Mouse (Mus musculus) embryonic facial prominence, embryonic 15.5 days (tissue): ENCODE measurements around the gene Pla2g6. TPM values are rescaled to one million over a fixed set of nuclear protein-coding genes. Genes with fewer than 3 reads are reported as not detected.

ENCODE experiments used
- ATAC-seq: fragments of 200-750 bp; cut with Nextera tagmentation; 2 replicates; pipeline ENCODE4 v1.8.0; 2017; ENCODE audit warnings: low read depth, moderate TSS enrichment; ENCODE audit not compliant: insufficient number of reproducible peaks, low FRiP score, low TSS enrichment
- H3K27ac ChIP-seq: fragments of 300-500 bp; sonication (generic); replicated peaks from 2 replicates; pipeline ENCODE4 v1.5.1; 2015; ENCODE audit warnings: mild to moderate bottlenecking, inconsistent platforms
- H3K27me3 ChIP-seq: fragments of 300-500 bp; sonication (generic); 2 replicates; pipeline ENCODE4 v1.6.1; 2015; ENCODE audit warnings: inconsistent platforms
- H3K36me3 ChIP-seq: fragments of 300-500 bp; sonication (generic); 2 replicates; pipeline ENCODE4 v1.6.1; 2015; ENCODE audit warnings: mild to moderate bottlenecking, inconsistent platforms
- H3K4me1 ChIP-seq: fragments of 300-500 bp; sonication (generic); 2 replicates; pipeline ENCODE4 v1.6.1; 2015; ENCODE audit warnings: inconsistent platforms
- H3K4me2 ChIP-seq: fragments of 300-500 bp; sonication (generic); replicated peaks from 2 replicates; pipeline ENCODE4 v1.6.1; 2015; ENCODE audit warnings: mild to moderate bottlenecking, inconsistent platforms
- H3K4me3 ChIP-seq: fragments of 300-500 bp; sonication (generic); replicated peaks from 2 replicates; pipeline ENCODE4 v1.5.1; 2015; ENCODE audit warnings: mild to moderate bottlenecking, inconsistent platforms
- H3K9ac ChIP-seq: fragments of 300-500 bp; sonication (generic); 2 replicates; pipeline ENCODE4 v1.6.1; 2015; ENCODE audit warnings: inconsistent platforms
- H3K9me3 ChIP-seq: fragments of 300-500 bp; sonication (generic); replicated peaks from 2 replicates; pipeline ENCODE4 v1.6.1; 2016; ENCODE audit warnings: inconsistent platforms
- WGBS: fragments of 180-500 bp; shearing (Covaris S2); methylation state at CpG from one replicate; pipeline ENCODE4 v1.1.7; 2015; 5-methylcytosine and 5-hydroxymethylcytosine counted together
- polyA plus RNA-seq: library from polyadenylated mRNA; unstranded; fragments of >200 nt; fragmentation: Nextera tagmentation; extraction: Ambion mirVana; gene quantifications from 2 replicates; pipeline ENCODE4 v1.2.1, GENCODE M21; 2015

The Pla2g6 gene
- polyA plus RNA-seq, 1 experiment from 2014 or later: 17.0 TPM

DNA sequence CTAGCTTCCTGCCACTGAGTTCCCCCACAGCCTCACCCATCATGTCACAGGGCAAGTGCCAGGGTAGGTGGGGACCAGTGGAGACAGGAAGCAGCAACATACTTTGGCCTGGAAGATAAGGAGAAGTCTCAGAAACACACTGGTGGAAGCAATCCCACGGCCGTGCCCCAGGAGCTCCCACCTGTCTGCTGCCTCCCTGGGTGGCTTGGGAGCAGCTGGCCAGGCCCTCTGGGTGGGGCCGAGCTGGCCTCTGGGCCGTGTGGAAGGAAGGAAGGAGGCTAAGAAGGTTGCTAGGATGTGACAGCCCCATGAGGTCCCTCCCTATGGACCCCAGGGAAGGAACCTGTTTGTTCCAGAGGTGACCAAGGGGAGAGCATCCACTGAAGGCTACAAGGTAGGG, 32.8 kb upstream of the Pla2g6 start:
- no peak overlapping the region for H3K9ac ChIP-seq

GRCm38 (mm10) chr15:79360371-79360770, 32.2 kb upstream of the Pla2g6 start:
- no peak overlapping the region for H3K4me2 ChIP-seq
- ATAC-seq: no peak
- no peak overlapping the region for H3K9ac ChIP-seq
- H3K9me3 ChIP-seq: no peaks in the 10 kb centered on the region
- WGBS: 49% methylated on average over 7 of the region's 7 CpGs
- peaks cover 42% of the 10 kb centered on the region for H3K36me3 ChIP-seq
- H3K27ac ChIP-seq: no peak overlapping the region
- H3K4me3 ChIP-seq: no peak overlapping the region
- no peaks in the 10 kb centered on the region for H3K27me3 ChIP-seq
- peaks cover 51% of the 10 kb centered on the region for H3K4me1 ChIP-seq

More for the DNA sequence above, 32.8 kb upstream of the Pla2g6 start:
- ATAC-seq: no peak
- H3K4me1 ChIP-seq: peaks cover 47% of the 10 kb centered on the region
- WGBS: 58% methylated on average over 4 of the region's 4 CpGs
- no peaks in the 10 kb centered on the region for H3K9me3 ChIP-seq
- H3K27ac ChIP-seq: no peak overlapping the region; the same call in 1 of the 2 replicates
- H3K27me3 ChIP-seq: no peaks in the 10 kb centered on the region
- peaks cover 49% of the 10 kb centered on the region for H3K36me3 ChIP-seq
- H3K4me3 ChIP-seq: no peak overlapping the region
- no peak overlapping the region for H3K4me2 ChIP-seq

GRCm38 (mm10) chr15:79359954-79360353, 31.8 kb upstream of the Pla2g6 start:
- no peak overlapping the region for H3K4me2 ChIP-seq
- H3K27me3 ChIP-seq: no peaks in the 10 kb centered on the region
- H3K27ac ChIP-seq: no peak overlapping the region
- no peak overlapping the region for H3K9ac ChIP-seq
- no peak for ATAC-seq
- H3K4me3 ChIP-seq: no peak overlapping the region
- peaks cover 38% of the 10 kb centered on the region for H3K36me3 ChIP-seq
- peaks cover 51% of the 10 kb centered on the region for H3K4me1 ChIP-seq
- H3K9me3 ChIP-seq: no peaks in the 10 kb centered on the region
- 24% methylated on average over 6 of the region's 6 CpGs for WGBS

DNA sequence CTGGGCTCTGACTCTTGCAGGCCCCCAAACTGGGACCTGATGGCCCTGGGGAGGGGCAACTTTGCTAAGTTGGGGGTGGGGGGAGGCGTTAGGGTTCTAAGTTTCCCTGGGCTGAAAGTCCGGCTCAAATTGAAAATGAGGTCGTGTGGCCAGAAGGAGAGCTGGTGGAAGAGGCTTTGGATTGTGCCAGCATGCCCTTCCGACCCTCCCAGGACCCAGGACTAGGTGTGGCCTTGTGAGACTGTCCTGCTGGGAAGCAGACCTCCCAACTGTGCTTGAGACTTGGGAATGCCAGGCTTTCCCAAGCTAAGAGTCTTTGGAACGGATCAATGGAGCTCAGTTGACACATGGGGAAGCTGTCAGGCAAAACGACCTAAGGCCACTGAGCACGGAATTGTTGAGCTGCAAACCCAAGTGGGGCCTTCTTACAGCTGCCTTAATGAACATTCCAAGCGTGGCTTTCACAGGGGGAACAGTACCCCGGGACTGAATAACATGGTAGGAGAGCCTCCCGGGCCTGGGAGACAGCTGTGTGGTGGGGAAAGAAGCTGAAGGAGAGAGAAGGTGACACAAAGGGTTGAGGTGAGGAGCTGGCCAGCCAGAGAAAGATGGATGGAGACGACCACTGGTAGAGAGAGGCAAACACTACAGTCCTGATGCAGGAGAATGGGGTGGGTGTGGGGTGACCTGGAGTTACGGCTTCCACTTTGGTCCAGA, 29.9 kb upstream of the Pla2g6 start:
- H3K9me3 ChIP-seq: no peaks in the 10 kb centered on the region
- ATAC-seq: no peak
- H3K4me1 ChIP-seq: peaks cover 51% of the 10 kb centered on the region
- H3K9ac ChIP-seq: no peak overlapping the region
- WGBS: 31% methylated on average over 12 of the region's 12 CpGs
- peaks cover 20% of the 10 kb centered on the region for H3K36me3 ChIP-seq
- peak overlapping the region; percentile 50 for H3K4me3 ChIP-seq
- peak overlapping the region; percentile 100 for H3K4me2 ChIP-seq
- peak overlapping the region; percentile 72 for H3K27ac ChIP-seq
- H3K27me3 ChIP-seq: no peaks in the 10 kb centered on the region

DNA sequence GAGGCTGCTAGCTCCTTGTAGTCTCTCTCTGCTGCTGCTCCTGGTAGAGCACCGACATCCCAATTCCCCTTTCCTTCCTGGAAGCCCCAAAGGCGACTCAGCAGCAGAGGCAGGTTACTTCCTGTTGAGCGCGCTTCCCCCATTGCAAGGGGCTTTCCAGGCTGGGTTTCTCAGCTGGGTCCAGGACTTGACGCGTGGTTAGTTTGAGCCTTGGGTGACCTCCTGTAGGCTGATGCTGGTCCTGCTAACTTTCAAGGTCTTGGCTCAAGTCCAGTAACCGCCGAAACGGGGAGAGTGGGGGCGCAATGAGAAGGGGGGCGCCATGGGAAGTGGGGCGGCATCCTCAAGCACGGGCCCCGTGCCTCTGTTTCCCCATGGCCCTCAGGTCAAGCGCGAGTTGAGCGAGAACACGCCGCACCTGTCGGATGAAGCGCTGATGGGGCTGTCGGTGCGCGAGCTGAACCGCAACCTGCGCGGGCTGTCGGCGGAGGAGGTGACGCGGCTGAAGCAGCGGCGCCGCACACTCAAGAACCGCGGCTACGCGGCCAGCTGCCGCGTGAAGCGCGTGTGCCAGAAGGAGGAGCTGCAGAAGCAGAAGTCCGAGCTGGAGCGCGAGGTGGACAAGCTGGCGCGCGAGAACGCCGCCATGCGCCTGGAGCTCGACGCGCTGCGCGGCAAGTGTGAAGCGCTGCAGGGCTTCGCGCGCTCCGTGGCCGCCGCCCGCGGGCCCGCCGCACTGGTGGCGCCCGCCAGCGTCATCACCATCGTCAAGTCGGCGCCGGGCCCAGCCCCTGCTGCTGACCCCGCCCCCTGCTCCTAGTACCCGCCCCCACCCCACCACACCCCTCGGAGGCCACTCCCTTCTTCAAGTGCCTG, 29.1 kb upstream of the Pla2g6 start:
- peak; percentile 85 for ATAC-seq
- peak overlapping the region; percentile 72 for H3K27ac ChIP-seq
- peak overlapping the region; percentile 48 for H3K9ac ChIP-seq
- H3K4me1 ChIP-seq: peaks cover 53% of the 10 kb centered on the region
- peaks cover 12% of the 10 kb centered on the region for H3K36me3 ChIP-seq
- no peaks in the 10 kb centered on the region for H3K9me3 ChIP-seq
- WGBS: under 1% methylated on average over 76 of the region's 77 CpGs
- no peaks in the 10 kb centered on the region for H3K27me3 ChIP-seq
- peak overlapping the region; percentile 50 for H3K4me3 ChIP-seq
- H3K4me2 ChIP-seq: peak overlapping the region; percentile 100

- no peak for ATAC-seq
- H3K4me3 ChIP-seq: peak overlapping the region; percentile 50
- H3K27me3 ChIP-seq: no peaks in the 10 kb centered on the region
- 78% methylated on average over 8 of the region's 8 CpGs for WGBS
- H3K4me2 ChIP-seq: peak overlapping the region; percentile 100
- 0 out of 2 replicates have a peak, but pooled peaks cover 4% of the 10 kb centered on the region for H3K36me3 ChIP-seq
- H3K9me3 ChIP-seq: no peaks in the 10 kb centered on the region
- peaks cover 55% of the 10 kb centered on the region for H3K4me1 ChIP-seq
- H3K27ac ChIP-seq: no peak overlapping the region
- no peak overlapping the region for H3K9ac ChIP-seq
Observed at GRCm38 (mm10) chr15:79356481-79356880, 28.3 kb upstream of the Pla2g6 start.

DNA sequence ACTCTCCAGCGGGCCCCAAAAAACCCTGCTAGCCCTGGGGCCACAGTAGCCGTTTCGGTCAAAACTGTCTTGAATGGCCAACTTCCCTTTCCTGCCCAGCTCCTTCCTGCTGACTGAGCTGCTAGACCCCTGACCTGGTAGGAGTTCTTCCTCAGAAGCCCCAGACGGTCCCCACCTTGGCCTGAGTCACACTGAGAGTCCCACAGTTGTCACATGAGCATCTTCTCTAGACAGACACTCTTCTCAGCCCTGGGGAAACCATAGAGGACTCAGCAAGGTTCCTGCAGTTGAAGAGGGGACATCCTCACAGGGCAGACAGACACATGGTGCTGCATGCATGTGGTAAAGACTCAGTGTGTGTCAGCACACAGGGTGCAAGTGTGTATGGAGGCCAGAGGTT, 26.4 kb upstream of the Pla2g6 start:
- Histone ChIP-seq H3K9ac (no peak overlapping the region), H3K27ac (no peak overlapping the region), H3K4me1 (peaks cover 45% of the 10 kb centered on the region), H3K27me3 (no peaks in the 10 kb centered on the region), H3K4me3 (no peak overlapping the region), H3K36me3 (no peaks in the 10 kb centered on the region), H3K4me2 (no peak overlapping the region), H3K9me3 (no peaks in the 10 kb centered on the region)
- ATAC-seq: no peak
- 72% methylated on average over 4 of the region's 4 CpGs for WGBS

DNA sequence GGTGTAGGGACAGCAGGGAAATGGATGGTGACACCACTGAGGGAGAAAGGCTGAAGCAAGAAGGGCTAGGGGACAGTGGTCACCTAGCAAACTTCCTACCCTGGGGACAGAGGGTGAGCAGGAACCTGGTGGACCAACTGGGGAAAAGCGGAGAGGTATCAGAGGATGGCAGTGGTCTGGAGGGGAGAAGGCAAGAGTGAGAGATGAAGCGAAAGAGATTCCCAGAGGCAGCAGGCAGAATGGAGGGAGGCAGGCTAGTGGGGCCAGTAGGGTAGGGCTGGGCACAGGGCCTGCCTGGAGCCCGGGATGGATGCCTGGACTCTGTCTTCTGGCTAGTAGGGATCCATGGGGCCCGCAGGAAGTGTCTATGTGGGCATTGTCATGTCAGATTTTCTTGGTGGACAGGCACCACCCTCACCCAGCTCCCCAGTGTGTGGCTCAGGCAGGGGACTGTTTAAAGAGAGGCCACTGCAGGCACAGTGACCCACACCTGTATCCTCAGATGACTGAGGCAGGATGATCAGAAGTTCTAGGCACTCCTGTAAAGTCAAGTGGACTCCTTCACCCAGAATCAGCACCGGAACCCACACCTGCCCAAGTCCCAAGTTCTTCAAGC, 25.6 kb upstream of the Pla2g6 start:
- Histone ChIP-seq H3K4me3 (no peak overlapping the region), H3K9ac (no peak overlapping the region), H3K27me3 (no peaks in the 10 kb centered on the region), H3K4me1 (peaks cover 48% of the 10 kb centered on the region), H3K4me2 (no peak overlapping the region), H3K36me3 (no peaks in the 10 kb centered on the region), H3K27ac (no peak overlapping the region), H3K9me3 (no peaks in the 10 kb centered on the region)
- 82% methylated on average over 5 of the region's 5 CpGs for WGBS
- ATAC-seq: no peak

DNA sequence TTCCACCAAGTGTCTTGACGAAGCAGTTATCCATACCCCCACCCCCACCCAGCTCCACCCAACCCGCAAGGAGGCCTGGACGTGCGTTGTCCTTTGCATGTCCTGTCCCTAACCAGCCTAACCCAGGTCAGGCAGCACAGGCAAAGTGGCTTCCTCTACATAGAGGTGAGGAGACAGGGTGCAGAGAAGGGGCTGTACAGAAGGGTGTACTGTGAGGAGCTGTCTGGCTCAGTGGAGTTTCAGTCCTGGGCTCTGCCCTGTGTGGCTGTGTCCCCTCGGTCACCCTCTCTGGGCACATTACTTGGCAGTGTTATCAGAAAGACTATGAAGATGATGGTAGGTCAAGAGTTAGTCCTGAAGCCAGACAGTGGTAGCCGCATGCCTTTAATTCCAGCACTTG, 24.3 kb upstream of the Pla2g6 start:
- H3K36me3 ChIP-seq: no peaks in the 10 kb centered on the region
- H3K4me1 ChIP-seq: peaks cover 44% of the 10 kb centered on the region
- no peak overlapping the region for H3K9ac ChIP-seq
- WGBS: 86% methylated on average over 6 of the region's 6 CpGs
- H3K27me3 ChIP-seq: no peaks in the 10 kb centered on the region
- H3K27ac ChIP-seq: no peak overlapping the region
- ATAC-seq: no peak
- H3K9me3 ChIP-seq: no peaks in the 10 kb centered on the region
- no peak overlapping the region for H3K4me3 ChIP-seq
- H3K4me2 ChIP-seq: no peak overlapping the region

GRCm38 (mm10) chr15:79351331-79351767, 23.2 kb upstream of the Pla2g6 start:
- Histone ChIP-seq H3K9me3 (no peaks in the 10 kb centered on the region), H3K36me3 (no peaks in the 10 kb centered on the region), H3K4me3 (no peak overlapping the region), H3K4me1 (peaks cover 36% of the 10 kb centered on the region), H3K27ac (peak overlapping the region; percentile 48; the same call in 1 of the 2 replicates), H3K9ac (no peak overlapping the region; the same call in 1 of the 2 replicates), H3K4me2 (peak overlapping the region; percentile 19; the same call in 1 of the 2 replicates), H3K27me3 (no peaks in the 10 kb centered on the region)
- ATAC-seq: no peak
- WGBS: 17% methylated on average over 15 of the region's 15 CpGs

GRCm38 (mm10) chr15:79350866-79351265, 22.7 kb upstream of the Pla2g6 start:
- Histone ChIP-seq H3K27ac (peak overlapping the region; percentile 48; the same call in 1 of the 2 replicates), H3K4me3 (no peak overlapping the region), H3K36me3 (no peaks in the 10 kb centered on the region), H3K9ac (no peak overlapping the region), H3K4me1 (peaks cover 33% of the 10 kb centered on the region), H3K4me2 (0 out of 2 replicates have a peak overlapping the region, but pooled peaks have one; percentile 19), H3K27me3 (no peaks in the 10 kb centered on the region), H3K9me3 (no peaks in the 10 kb centered on the region)
- no peak for ATAC-seq
- WGBS: 89% methylated on average over 4 of the region's 4 CpGs
